Mouse (Mus musculus): ENCODE results near the gene Slc22a15.
"Not testable (repeated sequence)": the region's sequence is repeated elsewhere in the genome, so short reads cannot be mapped to it uniquely, and the experiment has no call there.

The Slc22a15 gene

GRCm38 (mm10) chr3:101860151-101860550 lies 64.1 kb downstream of the Slc22a15 start:
- no peak for DNase-seq

GRCm38 (mm10) chr3:101859740-101860139 lies 64.5 kb downstream of the Slc22a15 start:
- DNase-seq = no peak

GRCm38 (mm10) chr3:101854075-101854474 lies 70.2 kb downstream of the Slc22a15 start:
- no peak for DNase-seq

- DNase-seq = no peak
These were observed 72.9 kb downstream of the Slc22a15 start for GRCm38 (mm10) chr3:101851363-101851762.

- DNase-seq = no peak
These were observed 75.4 kb downstream of the Slc22a15 start, which contains the start of gene Mab21l3 for GRCm38 (mm10) chr3:101848816-101849215. Mab21l3 (minus strand) TSS chr3:101848959.

GRCm38 (mm10) chr3:101846096-101846495 lies 78.2 kb downstream of the Slc22a15 start:
- no peak for DNase-seq

GRCm38 (mm10) chr3:101842372-101843094 lies 81.7 kb downstream of the Slc22a15 start:
- DNase-seq = no peak

GRCm38 (mm10) chr3:101839327-101839726 lies 84.9 kb downstream of the Slc22a15 start:
- no peak for DNase-seq

- no peak for DNase-seq
These were observed 87.3 kb downstream of the Slc22a15 start for GRCm38 (mm10) chr3:101836971-101837370.

GRCm38 (mm10) chr3:101836532-101836931 lies 87.7 kb downstream of the Slc22a15 start:
- no peak for DNase-seq

GRCm38 (mm10) chr3:101836045-101836444 lies 88.2 kb downstream of the Slc22a15 start:
- DNase-seq = peak; percentile 87

- DNase-seq = peak; percentile 61
These were observed 92.9 kb downstream of the Slc22a15 start for GRCm38 (mm10) chr3:101831189-101831858.

GRCm38 (mm10) chr3:101829881-101830616 lies 94.2 kb downstream of the Slc22a15 start:
- DNase-seq = no peak

- no peak for DNase-seq
These were observed 95.7 kb downstream of the Slc22a15 start for GRCm38 (mm10) chr3:101828595-101828994.

GRCm38 (mm10) chr3:101827220-101827715 lies 97.0 kb downstream of the Slc22a15 start:
- DNase-seq = no peak

- no peak for DNase-seq
These were observed 99.9 kb downstream of the Slc22a15 start for GRCm38 (mm10) chr3:101824338-101824737.

- DNase-seq = no peak
These were observed 102.2 kb downstream of the Slc22a15 start for GRCm38 (mm10) chr3:101822052-101822451.

- not testable (repeated sequence) for DNase-seq
These were observed 103.5 kb downstream of the Slc22a15 start for GRCm38 (mm10) chr3:101820708-101821107.

- no peak for DNase-seq
These were observed 108.2 kb downstream of the Slc22a15 start for GRCm38 (mm10) chr3:101816006-101816405.

GRCm38 (mm10) chr3:101814790-101815189 lies 109.5 kb downstream of the Slc22a15 start:
- no peak for DNase-seq

- peak; percentile 78 for DNase-seq
These were observed 111.8 kb downstream of the Slc22a15 start for GRCm38 (mm10) chr3:101812341-101812962.

- DNase-seq = no peak
These were observed 112.3 kb downstream of the Slc22a15 start for GRCm38 (mm10) chr3:101811931-101812330.

GRCm38 (mm10) chr3:101807646-101808045 lies 116.6 kb downstream of the Slc22a15 start:
- DNase-seq = no peak
